Mouse (Mus musculus) spleen, postnatal 14 days (tissue): Measurements from ENCODE around the gene Lmnb2.

Source experiments
- DNase-seq, 2 experiments: peaks; one replicate each; pipeline ENCODE4 v3.0.0; 2021 to 2022; ENCODE audit warnings: low spot score in 2 of 2

Gene Lmnb2

GRCm38 (mm10) chr10:80917779-80918434, at the start of gene Lmnb2:
Lmnb2 (minus strand) TSS chr10:80918245.
- DNase-seq: peak in 1 of 2 experiments; percentile 60

GRCm38 (mm10) chr10:80967101-80967656, 49.1 kb upstream of the Lmnb2 start:
- no peak for DNase-seq

GRCm38 (mm10) chr10:80966296-80966695, 48.3 kb upstream of the Lmnb2 start:
- DNase-seq: no peak

- DNase-seq: no peak
These were observed 45.3 kb upstream of the Lmnb2 start for GRCm38 (mm10) chr10:80963031-80963975.

GRCm38 (mm10) chr10:80962585-80962984, 44.5 kb upstream of the Lmnb2 start:
- DNase-seq: no peak

- DNase-seq: no peak
These were observed 44.0 kb upstream of the Lmnb2 start for GRCm38 (mm10) chr10:80962051-80962472.

GRCm38 (mm10) chr10:80960551-80961508, 42.8 kb upstream of the Lmnb2 start:
- DNase-seq: no peak

GRCm38 (mm10) chr10:80958979-80959637, 41.1 kb upstream of the Lmnb2 start:
- no peak for DNase-seq

- DNase-seq: no peak
These were observed 39.7 kb upstream of the Lmnb2 start for GRCm38 (mm10) chr10:80957791-80958190.

- no peak for DNase-seq
These were observed 38.9 kb upstream of the Lmnb2 start for GRCm38 (mm10) chr10:80956901-80957300.

- no peak for DNase-seq
These were observed 38.3 kb upstream of the Lmnb2 start for GRCm38 (mm10) chr10:80956385-80956784.

GRCm38 (mm10) chr10:80955536-80955935, 37.5 kb upstream of the Lmnb2 start:
- no peak for DNase-seq

GRCm38 (mm10) chr10:80954843-80955242, 36.8 kb upstream of the Lmnb2 start:
- DNase-seq: no peak

GRCm38 (mm10) chr10:80954415-80954814, 36.4 kb upstream of the Lmnb2 start:
- DNase-seq: no peak

GRCm38 (mm10) chr10:80952449-80952848, 34.4 kb upstream of the Lmnb2 start:
- DNase-seq: no peak

GRCm38 (mm10) chr10:80951761-80952390, 33.8 kb upstream of the Lmnb2 start:
- DNase-seq: no peak

- no peak for DNase-seq
These were observed 32.3 kb upstream of the Lmnb2 start for GRCm38 (mm10) chr10:80950314-80950713.

GRCm38 (mm10) chr10:80949081-80949480, 31.0 kb upstream of the Lmnb2 start:
- no peak for DNase-seq

GRCm38 (mm10) chr10:80948570-80948969, 30.5 kb upstream of the Lmnb2 start:
- no peak for DNase-seq

- DNase-seq: no peak
These were observed 29.8 kb upstream of the Lmnb2 start for GRCm38 (mm10) chr10:80947802-80948201.
